Mouse (Mus musculus) MN1 (cell line): Measurements from ENCODE around the gene Cox8b.
A peak's percentile ranks its signal among the peaks of the same experiment; 100 is the strongest.
"Not testable (repeated sequence)": the region's sequence is repeated elsewhere in the genome, so short reads cannot be mapped to it uniquely, and the experiment has no call there.

Experiments used
- DNase-seq: peaks from one replicate; pipeline ENCODE4 v3.0.0-alpha.2; 2016; ENCODE audit warnings: low spot score

The Cox8b gene

DNA sequence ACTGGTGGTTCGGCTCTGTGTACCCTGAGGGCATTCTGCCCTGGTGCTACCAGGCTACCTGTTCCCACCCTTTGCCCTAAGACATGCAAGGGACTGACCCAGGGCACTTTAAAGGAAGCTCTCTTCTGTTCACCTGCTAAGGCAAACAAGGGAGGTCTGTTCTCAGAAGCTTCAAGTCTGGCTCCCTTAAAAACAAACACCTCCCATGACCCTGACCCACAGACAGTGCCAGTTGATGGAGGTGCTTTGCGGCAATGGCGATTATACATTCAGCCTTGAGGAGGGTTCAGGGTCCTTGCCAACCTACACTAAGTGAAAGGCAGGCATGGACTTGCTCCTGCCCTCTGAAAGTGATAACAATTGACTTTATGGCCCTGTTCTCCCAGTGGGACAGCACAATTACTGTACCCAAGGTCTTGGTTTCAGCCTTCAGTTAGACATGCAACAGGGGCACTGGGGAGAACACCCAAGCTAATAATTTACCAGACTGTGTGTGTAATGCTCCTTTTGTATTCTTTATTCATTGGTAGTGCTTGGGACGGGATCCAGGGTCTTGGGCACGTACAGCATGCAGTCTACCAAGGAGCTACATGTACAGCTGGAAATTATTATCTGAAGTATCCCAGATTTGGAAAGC, 12.7 kb upstream of the Cox8b start:
- DNase-seq: no peak

DNA sequence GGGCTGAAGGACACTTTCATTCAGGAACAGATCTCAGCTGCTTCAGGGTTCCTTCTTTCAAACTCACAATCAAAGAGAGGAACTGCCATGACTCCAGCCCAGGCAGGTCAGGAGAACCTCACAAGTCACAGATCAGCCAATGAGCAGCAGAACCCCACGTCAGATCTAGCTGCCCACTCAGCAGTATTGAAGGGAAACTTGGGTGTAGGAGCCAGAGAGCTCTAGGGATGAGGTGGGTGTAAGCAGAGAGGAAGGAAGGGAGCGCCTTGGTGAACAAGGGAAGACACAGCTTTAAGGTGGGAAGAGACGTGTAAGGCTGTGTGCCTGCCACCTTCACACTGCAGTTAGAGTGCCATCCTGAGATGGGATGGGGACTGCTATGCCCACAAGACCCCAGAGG, 12.0 kb upstream of the Cox8b start:
- no peak for DNase-seq

DNA sequence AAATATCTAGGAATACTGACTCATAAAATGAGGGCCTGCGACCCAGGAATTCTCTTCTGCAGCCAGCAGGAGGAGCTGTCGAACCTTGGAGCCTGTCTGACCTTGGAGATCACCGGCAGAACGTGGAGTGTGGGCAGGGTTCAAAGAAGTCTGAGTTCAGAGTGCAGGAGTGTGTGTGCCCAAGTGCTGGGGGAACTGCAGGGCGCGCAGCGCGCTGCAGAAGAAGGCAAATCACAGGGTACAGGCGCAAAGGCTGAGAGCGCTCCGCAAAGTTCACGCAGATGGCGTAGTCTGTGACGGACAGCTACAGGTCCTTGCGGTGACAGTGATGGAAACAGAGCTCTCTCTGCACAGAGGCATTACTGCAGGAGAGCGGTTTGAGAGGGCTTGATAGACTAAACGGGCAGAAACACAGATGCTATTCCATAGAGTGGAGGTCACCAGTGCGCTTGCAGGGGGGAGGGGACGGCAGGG, 8.4 kb upstream of the Cox8b start:
- peak; percentile 89 for DNase-seq

DNA sequence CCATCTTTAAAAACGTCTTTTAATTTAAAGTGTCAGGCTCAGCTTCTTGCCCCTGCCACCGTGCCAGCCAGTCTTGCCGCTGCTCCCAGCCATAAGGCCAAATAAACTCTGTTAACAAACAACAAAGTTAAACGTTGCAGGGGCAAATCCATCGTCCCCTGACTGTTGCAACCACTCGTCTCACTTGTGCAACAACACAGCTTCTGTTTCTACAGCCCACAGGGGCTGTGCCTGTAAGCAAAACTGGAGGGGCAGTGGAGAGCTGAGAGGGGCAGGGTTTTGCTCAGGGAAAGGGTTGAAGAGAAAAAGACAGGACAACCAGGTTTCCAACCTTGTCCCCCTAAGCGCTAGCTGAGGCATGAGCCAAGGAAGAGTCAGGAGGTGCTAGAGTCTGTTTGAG, 7.9 kb upstream of the Cox8b start:
- no peak for DNase-seq

DNA sequence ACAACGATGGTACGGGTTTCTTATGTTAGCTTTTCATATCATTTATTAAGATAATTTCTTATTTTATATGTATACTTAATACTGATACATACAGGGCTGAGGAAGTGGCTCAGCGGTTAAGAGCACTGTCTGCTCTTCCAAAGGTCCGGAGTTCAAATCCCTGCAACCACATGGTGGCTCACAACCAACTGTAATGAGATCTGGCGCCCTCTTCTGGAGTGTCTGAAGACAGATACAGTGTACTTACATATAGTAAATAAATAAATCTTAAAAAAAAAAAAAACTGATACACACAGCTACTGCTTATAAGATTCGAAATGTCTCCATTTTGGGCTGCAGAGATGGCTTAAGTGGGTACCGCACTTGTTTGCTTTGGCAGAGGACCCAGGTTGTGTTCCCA, 7.5 kb upstream of the Cox8b start:
- no peak for DNase-seq

DNA sequence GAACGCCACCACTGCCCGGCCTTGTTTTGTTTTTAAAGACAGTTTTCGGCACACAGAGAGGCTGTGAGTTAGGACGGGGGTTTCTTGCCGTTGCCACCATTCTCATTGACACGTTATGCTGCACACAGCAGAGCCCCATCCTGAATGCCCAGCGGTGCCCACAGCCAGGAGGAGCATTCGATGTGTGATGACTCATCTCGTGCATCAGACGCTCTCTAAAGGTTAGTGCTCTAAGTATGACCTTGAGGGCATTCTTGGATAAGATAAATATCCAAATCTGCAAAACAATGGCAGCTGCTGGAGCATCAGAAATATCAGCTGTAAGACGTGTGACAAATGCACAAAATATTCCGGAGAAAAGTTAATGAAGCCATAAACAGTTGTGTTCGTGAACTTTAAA, 6.9 kb upstream of the Cox8b start:
- DNase-seq: peak; percentile 29

DNA sequence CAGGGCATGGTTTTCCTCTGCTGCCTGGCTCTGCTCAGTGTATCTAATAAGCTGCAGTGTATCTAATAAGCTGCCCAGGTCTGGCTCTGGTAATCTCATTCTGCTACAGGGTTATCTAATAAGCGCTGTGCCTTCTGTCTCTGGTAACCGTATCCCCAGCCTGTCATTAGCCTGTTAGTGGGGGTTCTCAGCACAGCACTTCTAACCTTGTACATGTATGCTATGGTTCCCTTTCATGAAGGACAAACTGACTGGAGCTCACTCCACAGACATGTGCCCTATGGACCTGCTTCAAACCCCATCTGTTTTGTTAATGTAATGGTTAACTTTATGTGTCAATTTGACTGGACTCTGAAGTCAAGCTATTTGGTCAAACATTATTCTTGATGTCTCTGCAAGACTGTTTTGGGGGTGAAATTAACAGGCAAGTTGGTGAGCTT, 5.4 kb upstream of the Cox8b start:
- peak; percentile 81 for DNase-seq

DNA sequence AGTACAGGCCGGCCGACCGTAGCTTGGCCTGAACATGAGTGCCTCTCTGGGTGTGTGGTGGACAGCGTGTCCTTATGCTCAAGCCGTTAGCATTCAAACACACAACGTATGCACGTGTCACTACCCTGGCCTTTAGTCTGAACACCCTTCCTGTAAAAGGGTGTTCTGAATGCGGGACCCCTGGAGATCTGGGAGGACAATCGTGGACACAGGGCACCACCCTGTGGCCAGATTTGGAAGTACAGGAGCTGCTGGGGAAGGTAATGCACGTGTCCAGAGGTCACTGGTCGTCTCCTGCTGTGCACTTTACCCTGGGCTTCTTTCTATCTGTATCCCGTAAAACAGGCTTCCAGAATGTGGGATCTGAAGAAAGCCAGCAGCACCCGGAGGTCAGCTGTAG, 3.0 kb upstream of the Cox8b start:
- peak; percentile 77 for DNase-seq

DNA sequence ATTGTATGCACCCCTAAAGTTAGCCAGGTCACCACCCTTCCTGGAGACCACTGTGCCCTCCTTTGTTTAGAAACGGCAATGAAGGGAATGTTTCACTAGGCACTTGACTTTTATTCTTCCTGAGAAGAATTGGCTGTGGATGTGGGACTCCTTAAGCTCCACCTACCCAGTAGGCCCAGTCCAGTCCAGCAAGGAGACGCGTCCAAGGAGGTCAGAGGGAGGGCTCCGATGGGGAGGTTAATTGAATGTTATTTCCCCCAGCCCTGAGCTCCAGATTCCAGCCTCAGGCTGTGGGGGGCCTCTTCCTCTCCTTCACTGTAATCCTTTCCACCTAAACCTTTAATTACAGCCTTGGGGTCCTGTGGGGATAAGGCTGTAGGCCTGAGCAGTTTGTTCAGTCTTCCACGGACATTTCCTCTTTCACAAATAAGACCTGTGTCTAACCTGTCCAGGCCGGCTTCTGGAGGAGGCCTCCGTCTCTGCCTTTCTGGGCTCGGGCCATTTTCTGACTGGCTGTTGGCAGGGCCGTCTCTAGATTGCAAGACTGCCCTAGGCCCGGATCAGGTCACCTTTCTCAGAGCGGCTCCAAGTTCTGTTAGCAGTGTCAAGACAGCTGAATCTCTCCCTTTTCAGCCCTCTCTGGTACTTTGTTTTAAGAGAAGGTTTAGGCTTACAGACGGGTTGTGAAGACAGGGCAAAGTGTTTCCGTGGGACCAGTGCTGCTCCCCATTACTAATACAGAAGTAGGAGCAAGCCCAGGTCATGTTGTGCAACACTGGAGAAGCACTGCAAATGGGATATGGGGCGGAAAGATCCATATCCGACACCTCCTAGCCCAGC, 2.0 kb upstream of the Cox8b start:
- DNase-seq: no peak

DNA sequence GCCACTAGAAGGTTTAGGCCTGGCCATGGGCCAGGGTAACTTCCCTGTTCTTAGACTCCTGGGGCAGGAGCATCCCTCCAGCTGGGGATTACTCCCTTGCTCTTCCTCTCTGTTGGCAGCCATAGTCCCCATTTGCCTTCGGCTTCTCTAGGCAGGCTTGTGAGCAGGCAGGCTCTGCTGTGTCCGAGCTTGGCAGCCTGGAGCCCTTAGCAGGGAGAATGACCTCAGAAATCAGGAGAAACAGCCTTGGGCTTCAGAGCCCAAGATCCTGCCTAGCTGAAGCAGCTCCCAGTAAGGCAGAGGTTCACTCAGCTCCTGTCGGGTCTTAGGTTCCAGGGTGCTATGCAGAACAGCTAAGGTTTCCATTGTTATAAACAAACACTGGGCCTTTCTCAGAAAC, 1.1 kb downstream of the Cox8b start:
- no peak for DNase-seq

DNA sequence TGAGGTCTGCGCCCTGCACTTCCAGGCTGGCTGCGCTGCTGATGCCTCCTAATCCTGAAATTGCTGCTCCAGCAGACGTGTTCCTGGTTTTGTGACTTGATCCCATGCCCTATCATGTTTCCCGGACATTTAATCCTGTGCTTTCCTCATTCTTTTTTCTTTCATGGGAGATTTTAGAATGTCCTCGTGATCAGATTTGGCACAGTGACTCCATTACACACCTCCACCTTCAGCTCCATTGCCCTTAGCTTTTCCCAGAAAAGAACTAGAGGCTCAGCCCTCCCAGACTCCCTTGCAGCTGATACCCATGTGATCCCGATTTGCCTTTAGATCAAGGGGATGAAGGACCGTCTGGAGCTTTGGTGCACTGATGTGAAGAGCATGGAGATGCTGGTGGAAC, 2.4 kb downstream of the Cox8b start:
- DNase-seq: no peak

DNA sequence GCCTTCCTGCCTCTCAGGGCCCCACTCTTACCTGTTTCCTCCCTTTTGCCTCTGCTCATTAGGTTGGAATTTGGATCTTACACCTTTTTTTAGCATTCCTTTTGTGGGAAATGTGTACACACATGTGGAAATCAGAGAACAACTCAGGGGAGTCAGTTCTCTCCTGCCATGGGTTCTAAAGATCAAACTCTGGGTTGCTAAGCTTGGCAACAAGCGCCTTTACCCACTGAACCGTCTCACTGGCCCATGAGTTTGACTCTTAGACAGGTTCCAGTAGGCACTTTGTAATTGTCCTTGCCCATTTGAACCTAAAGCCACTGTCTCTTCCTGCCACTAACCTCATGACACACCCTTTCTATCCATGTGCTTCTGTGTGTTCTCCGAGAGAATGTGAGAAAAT, 5.6 kb downstream of the Cox8b start:
- DNase-seq: no peak

DNA sequence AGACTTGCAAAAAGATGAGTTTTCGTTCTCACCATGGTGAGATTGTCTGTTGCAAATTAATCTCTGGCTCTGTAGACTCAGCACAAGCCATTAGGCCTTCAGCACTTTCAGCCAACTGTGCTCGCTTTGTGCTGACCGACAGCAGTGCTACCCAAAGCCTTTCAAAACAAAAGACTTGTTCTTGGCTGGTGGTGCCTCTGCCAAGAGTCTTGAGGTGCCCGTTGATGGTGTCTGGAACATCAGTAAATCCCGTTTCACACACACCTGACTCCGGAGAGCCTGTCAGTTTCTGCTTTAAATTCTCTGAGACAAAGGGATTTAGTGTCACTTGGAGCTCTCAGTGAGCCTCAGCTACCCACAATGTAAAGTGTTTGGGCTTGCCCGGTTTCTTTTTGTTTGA, 6.2 kb downstream of the Cox8b start:
- DNase-seq: no peak

DNA sequence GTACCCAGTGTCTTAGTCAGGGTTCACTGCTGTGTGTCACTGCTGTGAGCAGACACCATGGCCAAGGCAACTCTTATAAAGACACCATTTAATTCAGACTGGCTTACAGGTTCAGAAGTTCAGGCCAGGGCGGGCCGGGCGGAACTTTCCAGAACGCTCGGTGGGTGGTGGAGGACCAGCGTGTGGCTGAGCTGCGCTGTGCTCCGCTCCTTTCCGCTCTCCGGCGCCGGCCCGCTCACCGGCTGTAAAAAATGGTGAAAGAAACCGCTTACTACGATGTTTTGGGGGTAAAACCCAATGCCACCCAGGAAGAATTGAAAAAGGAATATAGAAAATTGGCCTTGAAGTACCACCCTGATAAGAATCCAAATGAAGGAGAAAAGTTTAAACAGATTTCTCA, 9.6 kb downstream of the Cox8b start:
- not testable (repeated sequence) for DNase-seq

DNA sequence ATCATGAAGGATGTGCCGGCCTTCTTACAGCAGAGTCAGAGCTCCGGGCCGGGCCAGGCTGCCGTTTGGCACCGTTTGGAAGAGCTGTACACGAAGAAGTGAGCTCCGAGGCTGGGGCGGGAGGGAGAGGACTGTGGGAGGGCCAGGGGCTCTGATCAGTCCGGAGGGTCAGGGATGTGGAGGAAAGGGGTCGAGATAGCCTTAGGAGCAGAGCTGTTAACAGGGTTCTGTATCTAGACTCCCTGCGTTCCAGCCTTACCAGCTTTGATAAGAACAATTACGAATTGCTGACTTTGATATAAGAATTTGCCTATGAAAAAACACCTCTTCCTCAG, 17.8 kb downstream of the Cox8b start:
- no peak for DNase-seq

DNA sequence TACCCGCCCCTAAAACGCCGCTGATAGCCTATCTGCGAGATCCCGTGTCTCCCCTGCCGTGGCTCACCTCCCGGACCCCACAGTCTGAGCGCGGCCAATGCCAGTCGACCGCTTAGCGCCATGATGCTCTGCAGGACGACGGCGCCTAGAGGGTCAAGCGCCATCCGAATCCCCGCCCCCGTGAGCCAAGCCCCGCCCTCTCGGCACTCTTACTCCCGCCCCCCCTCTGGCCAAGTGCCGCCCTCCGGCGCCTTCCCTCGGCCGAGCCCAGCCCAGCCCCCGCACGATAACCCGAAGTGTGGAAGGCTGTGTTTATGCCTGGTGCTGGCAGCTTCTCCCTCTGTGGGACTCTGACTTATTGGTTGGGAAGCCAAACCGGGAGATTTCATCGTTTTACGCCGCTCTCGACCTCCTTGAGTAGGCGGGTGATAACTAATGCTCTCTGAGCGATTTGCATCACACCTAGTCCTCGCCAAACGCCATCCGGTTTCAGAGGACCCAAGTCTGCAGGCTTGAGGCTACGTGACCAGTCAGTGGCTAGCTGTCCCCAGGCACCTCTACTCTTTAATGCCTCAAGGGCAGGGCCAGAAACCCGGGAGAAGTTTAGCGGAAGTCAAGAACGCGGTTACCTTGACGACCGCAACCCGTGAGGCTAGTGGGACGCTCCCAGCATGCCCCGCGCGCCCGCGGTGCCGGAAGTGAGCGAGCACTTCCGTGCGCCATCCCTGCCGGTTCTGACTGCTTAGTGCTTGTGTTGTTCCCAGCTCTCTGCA, 18.4 kb downstream of the Cox8b start, which contains the start of the genes Psmd13 and Sirt3:
Gene Psmd13 (plus strand): TSS at position 273 of the 773 bp plus-strand sequence.
Gene Sirt3 (minus strand): TSS at position 614 of the 773 bp plus-strand sequence.
- peak; percentile 96 for DNase-seq

DNA sequence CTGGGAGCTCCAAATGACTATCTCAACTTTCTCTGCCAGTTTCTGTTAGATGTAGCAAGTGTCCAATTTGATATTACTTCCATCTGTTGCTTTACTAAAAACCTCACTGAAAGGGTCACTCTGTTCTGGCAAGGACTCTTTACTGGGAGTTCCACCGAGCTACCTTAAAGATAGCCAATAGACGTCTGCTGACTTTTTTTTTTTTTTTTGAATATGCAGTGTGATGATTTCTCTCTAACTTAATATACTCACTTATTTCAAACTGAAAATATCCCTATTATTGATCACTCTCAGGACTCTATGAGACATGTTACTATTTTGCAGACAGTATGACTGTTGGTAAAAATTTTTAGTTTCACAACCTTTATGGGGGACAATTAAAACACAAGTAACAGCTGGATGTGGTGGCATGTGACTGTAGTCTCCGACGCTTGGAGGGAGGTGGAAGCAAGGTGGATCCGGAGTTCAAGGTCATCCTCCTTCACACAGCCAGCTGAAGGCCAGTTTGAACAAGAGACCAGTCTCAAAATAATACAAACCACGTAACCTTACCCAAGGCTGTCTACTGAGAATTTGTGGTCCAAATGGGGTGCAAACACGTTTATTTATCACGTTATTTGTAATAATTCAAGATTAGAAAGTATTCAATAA, 19.3 kb downstream of the Cox8b start:
- no peak for DNase-seq

DNA sequence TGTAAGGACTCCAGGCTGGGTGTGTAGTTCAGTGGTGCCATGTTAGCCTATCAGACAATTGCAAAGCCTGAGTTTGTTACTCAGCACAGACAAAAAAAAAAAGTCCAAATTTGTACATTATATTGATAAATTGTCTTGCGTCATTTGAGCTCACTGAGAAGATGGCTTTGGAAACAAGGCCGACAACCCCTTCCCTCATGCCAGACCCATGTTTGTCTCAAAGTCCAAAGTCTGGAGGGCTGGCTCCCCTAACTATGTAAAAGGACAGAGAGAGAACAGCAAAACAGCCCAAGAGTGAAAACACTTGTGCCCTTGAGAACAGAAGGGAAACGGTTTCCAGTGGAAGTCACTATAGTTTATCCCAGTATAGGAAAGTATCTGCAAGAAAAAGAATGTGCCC, 19.8 kb downstream of the Cox8b start:
- DNase-seq: no peak

DNA sequence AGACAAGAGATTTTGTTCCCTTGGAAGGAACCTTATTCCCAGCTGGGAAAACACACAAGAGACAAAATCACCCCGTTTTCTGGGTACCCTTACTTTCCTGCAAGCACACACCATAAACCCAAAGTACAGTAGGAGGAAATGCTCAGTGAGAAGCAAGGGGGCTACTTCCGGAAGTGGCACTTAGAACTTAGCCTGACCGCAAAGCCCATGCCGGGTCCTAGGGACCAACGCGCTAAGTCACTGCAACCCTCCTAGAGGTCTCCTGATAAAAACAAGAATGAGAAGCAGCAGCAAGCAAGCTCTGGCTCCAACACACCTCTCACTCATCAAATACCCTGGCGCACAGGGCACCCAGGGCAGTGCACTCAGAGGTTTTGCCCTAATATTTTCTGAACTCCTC, 20.9 kb downstream of the Cox8b start:
- DNase-seq: no peak

DNA sequence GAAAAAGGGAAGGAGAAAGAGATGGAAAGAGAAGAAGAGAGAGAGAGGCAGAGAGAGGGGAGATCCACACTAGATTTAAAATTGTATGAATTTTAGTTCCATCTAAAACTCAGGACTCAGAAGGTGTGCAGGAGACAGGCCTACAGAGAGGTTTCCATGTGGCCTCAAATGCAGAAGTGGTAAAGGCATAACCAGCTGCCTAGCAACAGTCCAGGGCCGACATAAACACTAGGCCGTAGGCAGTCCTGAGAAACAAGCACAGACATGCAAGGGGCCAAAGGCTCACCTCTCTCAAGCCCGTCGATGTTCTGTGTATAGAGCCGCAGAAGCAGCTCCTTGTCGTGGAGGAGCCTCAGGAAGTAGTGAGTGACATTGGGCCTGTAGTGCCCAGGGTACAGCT, 22.9 kb downstream of the Cox8b start:
- DNase-seq: no peak

DNA sequence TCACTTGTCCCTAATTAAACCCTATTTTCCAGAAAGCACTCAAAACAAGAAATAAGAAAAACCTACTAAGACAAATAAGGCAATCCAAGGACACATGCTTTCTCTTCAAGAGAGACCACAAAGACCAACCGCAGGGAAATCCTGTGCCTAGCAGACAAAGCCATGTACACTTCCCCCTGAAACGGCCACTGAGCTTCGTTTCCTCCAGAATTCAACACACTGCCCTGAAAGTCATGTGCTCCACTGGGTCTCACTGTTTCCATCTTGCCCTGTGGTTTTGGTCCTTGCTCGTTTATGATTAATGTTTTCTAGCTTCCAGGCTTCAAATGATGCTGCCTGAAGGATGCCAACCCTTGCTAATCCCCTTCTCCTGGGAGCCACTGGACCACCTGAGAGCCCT, 26.0 kb downstream of the Cox8b start:
- DNase-seq: no peak

DNA sequence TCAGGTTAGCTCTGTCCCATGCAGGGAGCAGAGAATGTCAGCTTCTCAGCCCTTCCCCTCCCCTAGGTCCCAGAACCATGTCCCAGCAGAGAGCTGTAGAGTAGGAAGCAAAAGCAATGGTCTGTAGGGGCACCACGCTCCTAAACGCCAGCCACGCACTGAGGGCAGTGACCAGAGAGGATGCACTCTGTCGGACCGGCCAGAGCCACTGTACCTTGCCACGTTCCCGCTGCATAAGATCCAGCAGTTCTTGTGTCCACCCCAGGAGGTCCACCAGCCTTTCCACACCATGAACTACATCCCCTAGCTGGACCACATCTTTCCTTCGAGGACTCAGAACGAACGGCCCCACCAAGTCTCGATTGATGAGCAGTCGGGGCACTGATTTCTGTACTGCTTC, 35.5 kb downstream of the Cox8b start:
- no peak for DNase-seq
